Comparison of ENCODE assay signal across 8 mouse cellular contexts in genomic region chr1:86064271-86064991, GRCm38 (mm10). TPM values are rescaled to one million over a fixed set of nuclear protein-coding genes. Genes with fewer than 3 reads are reported as not detected.
DNase-seq lines count a peak whose midpoint lies in the region; ATAC-seq lines count a peak whose summit lies in the region.

Psmd1 (plus strand) TSS chr1:86064387.

- H3K36me3 ChIP-seq in heart, embryonic 13.5 days: peaks cover 10% of the 10 kb centered on the region
- H3K36me3 ChIP-seq in liver, embryonic 12.5 days: peaks cover 14% of the 10 kb centered on the region
- H3K36me3 ChIP-seq in stomach, embryonic 15.5 days: 0 out of 2 replicates have a peak, but pooled peaks cover 3% of the 10 kb centered on the region

- no peaks in the 10 kb centered on the region; the same call in 1 of the 2 replicates for H3K9me3 ChIP-seq in heart, embryonic 13.5 days
- peaks cover 4% of the 10 kb centered on the region; the same call in 1 of the 2 replicates for H3K9me3 ChIP-seq in liver, embryonic 12.5 days (replicated peaks)
- H3K9me3 ChIP-seq in stomach, embryonic 15.5 days: no peaks in the 10 kb centered on the region

- under 1% methylated on average over 47 of the region's 47 CpGs for WGBS in heart, embryonic 13.5 days
- WGBS in liver, embryonic 12.5 days (ENCODE audit: insufficient replicate concordance): under 1% methylated on average over 46 of the region's 47 CpGs
- under 1% methylated on average over 41 of the region's 47 CpGs for WGBS in stomach, embryonic 15.5 days

- H3K4me3 ChIP-seq in brown adipose tissue, adult 24 weeks (ENCODE audit: insufficient read depth, low read depth, low read length): peak within 1 kb of the TSS; percentile 84
- H3K4me3 ChIP-seq in heart, embryonic 13.5 days: peak within 1 kb of the TSS; percentile 91
- H3K4me3 ChIP-seq in liver, embryonic 12.5 days: peak within 1 kb of the TSS; percentile 99
- H3K4me3 ChIP-seq in stomach, embryonic 15.5 days (replicated peaks): peak within 1 kb of the TSS; percentile 99

- peak within 1 kb of the TSS; percentile 96 for H3K4me2 ChIP-seq in heart, embryonic 13.5 days
- peak within 1 kb of the TSS; percentile 92 for H3K4me2 ChIP-seq in liver, embryonic 12.5 days
- peak within 1 kb of the TSS; percentile 79 for H3K4me2 ChIP-seq in stomach, embryonic 15.5 days

- peaks cover 4% of the 10 kb centered on the region; the same call in 1 of the 2 replicates for H3K4me1 ChIP-seq in brown adipose tissue, adult 24 weeks (ENCODE audit: control insufficient read depth, insufficient read depth, insufficient read length, low read length)
- H3K4me1 ChIP-seq in heart, embryonic 13.5 days: peaks cover 20% of the 10 kb centered on the region
- peaks cover 48% of the 10 kb centered on the region for H3K4me1 ChIP-seq in liver, embryonic 12.5 days
- H3K4me1 ChIP-seq in stomach, embryonic 15.5 days: peaks cover 7% of the 10 kb centered on the region

- no peaks in the 10 kb centered on the region for H3K27me3 ChIP-seq in heart, embryonic 13.5 days (replicated peaks)
- no peaks in the 10 kb centered on the region for H3K27me3 ChIP-seq in liver, embryonic 12.5 days (replicated peaks)
- H3K27me3 ChIP-seq in stomach, embryonic 15.5 days (replicated peaks): no peaks in the 10 kb centered on the region

- H3K9ac ChIP-seq in heart, embryonic 13.5 days: peak within 1 kb of the TSS; percentile 88
- H3K9ac ChIP-seq in liver, embryonic 12.5 days: peak within 1 kb of the TSS; percentile 98
- peak within 1 kb of the TSS; percentile 98 for H3K9ac ChIP-seq in stomach, embryonic 15.5 days

- peak; percentile 87 for ATAC-seq in heart, embryonic 13.5 days (ENCODE audit: extremely low read depth, insufficient number of reproducible peaks, low FRiP score, low TSS enrichment)
- ATAC-seq in liver, embryonic 12.5 days: peak; percentile 91
- ATAC-seq in stomach, embryonic 15.5 days (ENCODE audit: insufficient read depth, low FRiP score, low read depth): peak; percentile 91

- DNase-seq in CD4-positive, CD25-positive, alpha-beta regulatory T cell, adult 2 months (ENCODE audit: low read depth, low spot score): peak; percentile 96
- DNase-seq in fat pad, adult 2 months (ENCODE audit: extremely low read depth, low read depth, low spot score): peak; percentile 54
- peak; percentile 92 for DNase-seq in kidney, postnatal 10 days
- DNase-seq in natural killer cell, adult 2 months (ENCODE audit: low spot score in 2 of 2): peak; percentile 91 to 93

- H3K27ac ChIP-seq in brown adipose tissue, adult 24 weeks (replicated peaks; ENCODE audit: low read depth, low read length): peak within 1 kb of the TSS; percentile 95
- H3K27ac ChIP-seq in heart, embryonic 13.5 days (replicated peaks): peak within 1 kb of the TSS; percentile 85
- H3K27ac ChIP-seq in liver, embryonic 12.5 days: peak within 1 kb of the TSS; percentile 87
- H3K27ac ChIP-seq in stomach, embryonic 15.5 days: peak within 1 kb of the TSS; percentile 79

RNA-seq across cellular contexts. Expression of gene Psmd1, which starts in this region (rescaled TPM):
- 76.2 and 91.1 TPM in 2 replicates for polyA plus RNA-seq in brown adipose tissue, adult 24 weeks (2012; ENCODE audit: insufficient read depth, insufficient read length, missing spikeins)
- 126 and 140 TPM in 2 replicates for polyA plus RNA-seq in heart, embryonic 13.5 days (2015; fragmentation: Nextera tagmentation; extraction: Ambion mirVana)
- 167 and 168 TPM in 2 replicates for polyA plus RNA-seq in liver, embryonic 12.5 days (2016; fragmentation: Nextera tagmentation; extraction: Ambion mirVana)
- 147 and 158 TPM in 2 replicates for polyA plus RNA-seq in stomach, embryonic 15.5 days (2015; fragmentation: Nextera tagmentation; extraction: Ambion mirVana)

Comparison
In these comparisons a context has a peak if more than half of its experiments do, and no peak if none do; other contexts are left out.
1. Peak in every context shown above with its lines: DNase-seq, ATAC-seq, H3K4me3 ChIP-seq and H3K27ac ChIP-seq.